Mouse (Mus musculus) embryonic facial prominence, embryonic 12.5 days (tissue): ENCODE measurements around the gene Aurka. TPM values are rescaled to one million over a fixed set of nuclear protein-coding genes. Genes with fewer than 3 reads are reported as not detected.

Experiments used
- ATAC-seq: fragments of 200-750 bp; cut with Nextera tagmentation; 2 replicates; pipeline ENCODE4 v1.8.0; 2017; ENCODE audit not compliant: insufficient number of reproducible peaks, insufficient read depth, low FRiP score, low TSS enrichment
- H3K27ac ChIP-seq: fragments of 300-500 bp; sonication (generic); 2 replicates; pipeline ENCODE4 v1.5.1; 2016; ENCODE audit warnings: mild to moderate bottlenecking
- H3K27me3 ChIP-seq: fragments of 300-500 bp; sonication (generic); 2 replicates; pipeline ENCODE4 v1.6.1; 2016; ENCODE audit warnings: mild to moderate bottlenecking, moderate library complexity
- H3K36me3 ChIP-seq: fragments of 300-500 bp; sonication (generic); 2 replicates; pipeline ENCODE4 v1.6.1; 2016; ENCODE audit warnings: mild to moderate bottlenecking
- H3K4me1 ChIP-seq: fragments of 300-500 bp; sonication (generic); 2 replicates; pipeline ENCODE4 v1.6.1; 2016
- H3K4me2 ChIP-seq: fragments of 300-500 bp; sonication (generic); replicated peaks from 2 replicates; pipeline ENCODE4 v1.6.1; 2016; ENCODE audit warnings: mild to moderate bottlenecking, moderate library complexity
- H3K4me3 ChIP-seq: fragments of 300-500 bp; sonication (generic); 2 replicates; pipeline ENCODE4 v1.5.1; 2016; ENCODE audit warnings: mild to moderate bottlenecking
- H3K9ac ChIP-seq: fragments of 300-500 bp; sonication (generic); 2 replicates; pipeline ENCODE4 v1.6.1; 2016; ENCODE audit warnings: mild to moderate bottlenecking, moderate library complexity
- H3K9me3 ChIP-seq: fragments of 300-500 bp; sonication (generic); 2 replicates; pipeline ENCODE4 v1.6.1; 2016; ENCODE audit warnings: mild to moderate bottlenecking, moderate library complexity
- WGBS: fragments of 180-500 bp; shearing (Covaris S2); methylation state at CpG from one replicate; pipeline ENCODE4 v1.1.7; 2016; 5-methylcytosine and 5-hydroxymethylcytosine counted together
- polyA plus RNA-seq: library from polyadenylated mRNA; unstranded; fragments of >200 nt; fragmentation: Nextera tagmentation; extraction: Ambion mirVana; gene quantifications from 2 replicates; pipeline ENCODE4 v1.2.1, GENCODE M21; 2016

The Aurka gene
- polyA plus RNA-seq, 1 experiment from 2014 or later, result 131 TPM

DNA sequence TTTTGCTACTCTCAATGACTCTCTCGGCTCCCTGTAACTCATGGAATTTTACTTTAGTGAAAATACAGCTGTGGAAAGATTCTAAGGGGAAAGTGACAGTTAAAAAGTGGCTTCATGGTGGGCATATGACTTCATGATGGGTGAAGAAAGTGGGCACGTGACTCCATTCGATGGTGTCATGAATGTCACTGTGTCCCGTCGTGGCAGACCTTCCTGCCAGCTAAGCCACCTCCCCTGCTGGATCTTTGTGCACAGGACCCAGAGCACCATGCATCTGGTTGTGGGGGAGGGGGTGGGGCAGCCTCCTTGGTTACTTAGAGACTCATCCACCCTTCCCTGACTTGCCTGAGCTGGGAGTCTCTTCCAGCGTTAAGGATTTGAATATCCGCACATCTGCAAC, 33.9 kb upstream of the Aurka start:
- no peaks in the 10 kb centered on the region for H3K27me3 ChIP-seq
- H3K36me3 ChIP-seq, result no peaks in the 10 kb centered on the region
- H3K4me2 ChIP-seq, result no peak overlapping the region
- H3K4me3 ChIP-seq, result no peak overlapping the region
- H3K4me1 ChIP-seq, result no peaks in the 10 kb centered on the region
- no peak overlapping the region for H3K27ac ChIP-seq
- no peaks in the 10 kb centered on the region for H3K9me3 ChIP-seq
- WGBS, result 60% methylated on average over 7 of the region's 7 CpGs
- no peak overlapping the region for H3K9ac ChIP-seq
- no peak for ATAC-seq

DNA sequence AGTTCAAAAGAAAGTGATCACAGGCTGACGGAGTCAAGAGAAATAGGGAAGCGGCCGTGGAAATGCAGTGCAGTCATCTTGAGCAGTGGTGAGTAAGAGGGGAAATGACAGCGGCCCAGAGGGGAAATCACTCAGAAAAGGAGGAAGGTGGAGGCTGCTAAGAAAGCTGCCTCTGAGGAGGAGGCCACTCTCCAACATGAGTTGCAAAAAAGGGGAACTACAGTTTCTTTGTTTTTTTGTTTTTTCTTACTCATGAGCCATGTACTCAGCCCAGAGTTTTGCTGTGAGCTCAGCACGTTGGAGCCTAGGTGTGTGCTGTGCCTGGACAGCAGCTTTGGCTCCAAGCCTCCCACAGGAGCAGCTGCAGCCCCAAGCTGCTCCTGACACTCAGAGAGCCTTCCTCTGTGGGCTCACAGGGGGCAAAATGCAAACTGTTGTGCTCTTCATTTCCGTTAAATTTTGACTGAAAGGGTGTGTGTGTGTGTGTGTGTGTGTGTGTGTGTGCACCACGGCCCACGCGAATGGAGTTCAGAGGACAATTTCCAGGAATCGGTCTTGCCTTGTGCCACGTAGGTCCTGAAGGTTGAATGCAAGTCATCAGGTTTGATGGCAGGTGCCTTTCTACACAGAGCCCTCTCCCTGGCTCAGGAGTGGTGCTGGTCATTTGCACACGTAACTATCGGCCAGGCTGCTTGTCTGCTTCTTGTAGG, 30.9 kb upstream of the Aurka start:
- no peak overlapping the region for H3K4me3 ChIP-seq
- H3K9me3 ChIP-seq, result no peaks in the 10 kb centered on the region
- H3K4me1 ChIP-seq, result no peaks in the 10 kb centered on the region
- H3K36me3 ChIP-seq, result no peaks in the 10 kb centered on the region
- no peaks in the 10 kb centered on the region for H3K27me3 ChIP-seq
- WGBS, result 61% methylated on average over 13 of the region's 13 CpGs
- no peak for ATAC-seq
- H3K9ac ChIP-seq, result no peak overlapping the region
- H3K4me2 ChIP-seq, result no peak overlapping the region
- H3K27ac ChIP-seq, result no peak overlapping the region

DNA sequence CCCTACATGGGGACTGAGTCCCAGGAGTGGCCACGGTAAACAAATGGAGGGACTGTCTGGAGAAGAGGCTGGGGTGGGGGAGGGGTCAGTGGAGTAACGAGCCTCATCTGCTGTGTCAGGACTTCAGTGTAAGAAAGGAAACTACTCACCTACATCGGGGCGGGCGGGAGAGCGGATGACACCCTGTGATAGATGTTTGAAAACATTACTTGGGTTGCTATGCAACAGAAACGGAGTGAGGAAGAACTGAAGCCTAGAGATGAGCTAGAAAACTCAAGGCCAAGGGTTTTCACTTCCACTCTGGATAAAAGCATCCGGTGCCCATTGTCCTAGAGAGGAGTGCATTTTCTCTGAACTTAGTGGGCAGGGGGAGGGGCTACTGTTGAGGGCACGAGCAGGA, 29.6 kb upstream of the Aurka start:
- Histone ChIP-seq H3K4me2 (no peak overlapping the region), H3K4me1 (0 out of 2 replicates have a peak, but pooled peaks cover 4% of the 10 kb centered on the region), H3K27ac (no peak overlapping the region), H3K4me3 (no peak overlapping the region), H3K9me3 (no peaks in the 10 kb centered on the region), H3K36me3 (no peaks in the 10 kb centered on the region), H3K27me3 (no peaks in the 10 kb centered on the region), H3K9ac (no peak overlapping the region)
- WGBS, result 46% methylated on average over 9 of the region's 9 CpGs
- ATAC-seq, result no peak

DNA sequence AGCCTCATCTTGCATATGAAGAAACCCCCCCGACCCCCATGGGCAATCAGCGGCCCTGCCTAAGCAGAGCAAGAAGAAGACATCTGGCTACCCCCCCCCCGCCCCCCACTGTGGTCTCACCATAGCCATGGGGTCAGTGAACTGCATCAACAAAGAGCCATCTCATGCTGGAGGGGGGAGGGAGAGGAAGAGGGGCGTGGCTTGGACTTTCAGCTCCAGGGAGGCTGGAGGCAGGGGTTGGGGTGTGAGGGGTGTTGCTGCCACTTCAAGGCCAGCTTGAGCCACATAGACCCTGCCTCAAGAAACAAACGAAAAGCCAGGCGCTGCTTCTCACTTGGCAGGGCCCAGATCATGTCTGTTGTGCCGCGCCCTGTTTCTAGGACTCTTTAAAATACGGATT, 25.6 kb upstream of the Aurka start:
- WGBS, result 32% methylated on average over 9 of the region's 9 CpGs
- H3K4me3 ChIP-seq, result no peak overlapping the region
- no peak overlapping the region for H3K4me2 ChIP-seq
- ATAC-seq, result no peak
- H3K9me3 ChIP-seq, result no peaks in the 10 kb centered on the region
- no peak overlapping the region for H3K27ac ChIP-seq
- H3K36me3 ChIP-seq, result no peaks in the 10 kb centered on the region
- 0 out of 2 replicates have a peak, but pooled peaks cover 4% of the 10 kb centered on the region for H3K4me1 ChIP-seq
- H3K9ac ChIP-seq, result no peak overlapping the region
- no peaks in the 10 kb centered on the region for H3K27me3 ChIP-seq

DNA sequence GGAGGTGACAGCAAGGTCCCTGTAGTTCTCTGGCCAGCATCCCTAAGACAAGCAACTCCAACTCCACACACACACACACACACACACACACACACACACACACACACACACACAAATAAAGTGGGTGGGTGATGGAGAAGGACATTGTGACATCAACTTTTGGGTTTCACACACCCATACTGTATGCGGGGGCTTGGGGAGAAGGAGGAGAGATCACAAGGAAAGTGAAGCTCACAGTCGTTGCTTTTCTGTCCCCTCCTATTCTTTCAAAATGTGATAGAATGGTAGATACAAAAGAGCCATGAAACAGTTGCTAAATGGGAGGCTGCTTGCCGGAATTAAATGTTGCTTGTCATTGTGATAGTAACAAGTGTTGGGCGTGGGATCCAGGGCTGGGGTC, 24.3 kb upstream of the Aurka start:
- no peaks in the 10 kb centered on the region for H3K9me3 ChIP-seq
- ATAC-seq, result no peak
- 82% methylated on average over 4 of the region's 4 CpGs for WGBS
- no peak overlapping the region for H3K4me3 ChIP-seq
- H3K27me3 ChIP-seq, result no peaks in the 10 kb centered on the region
- H3K9ac ChIP-seq, result no peak overlapping the region
- no peak overlapping the region for H3K4me2 ChIP-seq
- no peaks in the 10 kb centered on the region for H3K36me3 ChIP-seq
- H3K4me1 ChIP-seq, result 0 out of 2 replicates have a peak, but pooled peaks cover 4% of the 10 kb centered on the region
- H3K27ac ChIP-seq, result no peak overlapping the region

DNA sequence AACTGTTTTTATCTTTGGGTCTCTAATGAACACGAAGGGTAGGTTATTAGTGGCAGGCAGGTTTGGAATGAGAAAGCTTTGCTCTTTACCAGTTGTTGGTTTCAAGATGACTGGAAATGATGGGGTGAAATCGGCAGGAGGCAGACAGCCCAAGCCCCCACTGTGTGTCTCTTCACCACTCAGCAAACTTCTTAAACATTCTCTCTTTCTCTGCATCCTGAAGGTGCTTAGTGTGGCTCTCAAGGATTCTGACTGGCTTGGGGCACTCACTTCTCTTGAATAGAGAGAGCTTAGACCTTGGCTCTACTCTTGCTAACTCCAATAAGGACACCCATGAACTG, 23.7 kb upstream of the Aurka start:
- no peaks in the 10 kb centered on the region for H3K9me3 ChIP-seq
- H3K4me2 ChIP-seq, result no peak overlapping the region
- 73% methylated on average over 2 of the region's 2 CpGs for WGBS
- no peaks in the 10 kb centered on the region for H3K27me3 ChIP-seq
- no peaks in the 10 kb centered on the region for H3K36me3 ChIP-seq
- no peak for ATAC-seq
- H3K9ac ChIP-seq, result no peak overlapping the region
- no peak overlapping the region for H3K27ac ChIP-seq
- 0 out of 2 replicates have a peak, but pooled peaks cover 4% of the 10 kb centered on the region for H3K4me1 ChIP-seq
- no peak overlapping the region for H3K4me3 ChIP-seq

DNA sequence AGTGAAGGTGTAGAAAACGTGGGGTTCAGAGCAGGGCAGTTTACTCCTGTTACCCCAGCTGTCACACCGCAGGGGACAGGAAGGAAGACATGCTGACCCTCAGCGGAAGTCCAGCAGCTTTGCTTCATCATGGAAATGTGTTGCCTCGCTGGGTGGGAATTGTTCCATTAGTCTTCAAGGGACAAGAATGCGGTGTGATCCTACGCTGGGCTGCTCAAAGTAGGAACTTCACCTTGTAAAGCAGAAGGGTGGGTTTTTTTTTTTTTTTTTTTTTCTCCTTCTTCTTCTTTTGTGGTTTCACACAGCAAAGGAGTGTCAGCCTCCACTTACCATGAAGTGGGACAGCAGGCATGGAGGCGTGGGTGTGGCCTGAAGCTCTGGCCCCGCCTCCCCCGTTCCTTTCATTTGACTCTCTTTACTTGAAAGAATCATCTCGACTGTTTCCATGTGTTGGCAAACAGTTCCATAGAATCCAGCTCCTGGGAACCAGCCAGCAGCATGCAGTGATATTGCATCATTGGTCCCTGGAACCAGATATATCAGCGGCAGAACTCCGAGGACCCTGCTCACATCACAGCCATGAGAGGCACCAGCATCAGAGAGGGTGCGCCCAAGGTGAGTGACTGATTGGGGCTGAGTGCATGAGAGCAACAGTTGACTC, 23.2 kb upstream of the Aurka start, which contains the start of gene Cass4:
TSS of gene Cass4 (plus strand) at position 404 of the 661 bp plus-strand sequence.
- no peak within 1 kb of the TSS for H3K27ac ChIP-seq
- no peak within 1 kb of the TSS for H3K4me3 ChIP-seq
- H3K4me1 ChIP-seq, result 0 out of 2 replicates have a peak, but pooled peaks cover 4% of the 10 kb centered on the region
- no peaks in the 10 kb centered on the region for H3K9me3 ChIP-seq
- H3K9ac ChIP-seq, result no peak within 1 kb of the TSS
- 39% methylated on average over 13 of the region's 13 CpGs for WGBS
- no peaks in the 10 kb centered on the region for H3K27me3 ChIP-seq
- no peak within 1 kb of the TSS for H3K4me2 ChIP-seq
- H3K36me3 ChIP-seq, result no peaks in the 10 kb centered on the region
- ATAC-seq, result no peak

DNA sequence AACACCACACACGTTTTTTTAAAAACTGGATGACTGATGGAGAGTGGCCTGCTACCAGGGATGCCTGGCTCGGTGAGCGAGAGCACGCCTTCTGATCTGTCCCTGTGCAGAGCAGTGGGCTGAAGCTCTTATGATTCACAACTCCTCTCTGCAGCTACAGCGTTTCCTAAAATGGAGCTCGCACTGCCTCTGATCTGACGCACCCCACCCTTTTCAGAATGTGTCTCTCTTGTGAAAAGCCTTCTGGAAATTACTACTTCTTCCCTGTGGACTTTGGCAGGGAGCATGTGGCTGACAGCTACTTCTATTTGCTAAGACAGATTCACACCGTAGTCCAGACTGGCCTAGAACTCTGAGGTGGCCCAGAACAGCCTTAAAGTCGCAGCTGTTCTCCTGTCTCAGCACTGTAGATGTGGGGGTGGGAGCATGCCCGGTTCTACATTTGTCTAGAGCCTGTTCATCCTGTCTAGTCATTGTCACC, 21.7 kb upstream of the Aurka start:
- Histone ChIP-seq H3K4me1 (0 out of 2 replicates have a peak, but pooled peaks cover 4% of the 10 kb centered on the region), H3K9ac (no peak overlapping the region), H3K36me3 (no peaks in the 10 kb centered on the region), H3K27me3 (no peaks in the 10 kb centered on the region), H3K4me2 (no peak overlapping the region), H3K9me3 (no peaks in the 10 kb centered on the region), H3K27ac (no peak overlapping the region), H3K4me3 (no peak overlapping the region)
- 72% methylated on average over 10 of the region's 10 CpGs for WGBS
- no peak for ATAC-seq

DNA sequence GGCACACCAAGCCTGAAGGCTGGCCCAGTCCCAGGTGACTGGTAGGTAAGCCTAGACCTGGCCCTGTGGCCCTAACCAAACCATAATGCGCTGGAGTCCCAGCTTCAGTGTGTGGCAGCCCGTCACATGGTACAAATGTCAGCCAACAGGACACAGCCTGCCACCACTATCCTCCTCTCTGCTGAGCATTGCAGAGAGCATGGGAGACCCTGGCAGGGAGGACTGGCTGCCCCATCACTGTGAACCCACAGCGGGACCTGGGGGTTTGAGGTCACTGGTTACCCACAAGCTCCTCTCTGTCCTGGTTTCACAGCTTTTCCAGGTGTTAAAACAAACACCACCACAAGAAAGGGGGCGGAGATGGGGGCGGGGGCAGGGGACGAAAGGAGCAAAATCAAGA, 20.0 kb upstream of the Aurka start:
- no peaks in the 10 kb centered on the region for H3K27me3 ChIP-seq
- H3K4me1 ChIP-seq, result no peaks in the 10 kb centered on the region
- H3K4me2 ChIP-seq, result no peak overlapping the region
- H3K4me3 ChIP-seq, result no peak overlapping the region
- no peak for ATAC-seq
- no peak overlapping the region for H3K27ac ChIP-seq
- 38% methylated on average over 6 of the region's 6 CpGs for WGBS
- no peaks in the 10 kb centered on the region for H3K9me3 ChIP-seq
- H3K36me3 ChIP-seq, result no peaks in the 10 kb centered on the region
- H3K9ac ChIP-seq, result no peak overlapping the region

DNA sequence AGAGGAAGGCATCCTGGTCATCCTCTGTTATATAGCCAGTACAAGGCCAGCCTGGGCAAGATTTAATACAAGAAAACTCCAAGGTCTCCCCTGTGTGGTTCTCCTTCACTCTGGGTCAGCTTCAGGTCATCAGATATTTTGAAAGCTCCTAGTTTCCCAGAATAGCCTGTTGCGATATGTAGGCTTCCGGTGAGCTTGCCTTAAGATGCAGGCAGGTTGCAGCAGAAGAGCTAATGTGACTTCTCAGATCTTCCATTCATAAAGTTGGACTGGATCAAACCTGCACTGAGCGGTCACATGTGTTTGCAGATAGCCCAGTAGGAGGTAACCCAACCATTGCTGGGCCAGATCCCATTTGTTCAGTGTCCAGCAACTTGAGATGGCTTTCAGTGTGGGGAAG, 14.4 kb upstream of the Aurka start:
- H3K27ac ChIP-seq, result no peak overlapping the region
- ATAC-seq, result no peak
- no peaks in the 10 kb centered on the region for H3K9me3 ChIP-seq
- no peak overlapping the region for H3K4me3 ChIP-seq
- 91% methylated on average over 3 of the region's 3 CpGs for WGBS
- H3K36me3 ChIP-seq, result peaks cover 28% of the 10 kb centered on the region
- no peaks in the 10 kb centered on the region for H3K27me3 ChIP-seq
- H3K9ac ChIP-seq, result no peak overlapping the region
- no peaks in the 10 kb centered on the region for H3K4me1 ChIP-seq
- H3K4me2 ChIP-seq, result no peak overlapping the region

DNA sequence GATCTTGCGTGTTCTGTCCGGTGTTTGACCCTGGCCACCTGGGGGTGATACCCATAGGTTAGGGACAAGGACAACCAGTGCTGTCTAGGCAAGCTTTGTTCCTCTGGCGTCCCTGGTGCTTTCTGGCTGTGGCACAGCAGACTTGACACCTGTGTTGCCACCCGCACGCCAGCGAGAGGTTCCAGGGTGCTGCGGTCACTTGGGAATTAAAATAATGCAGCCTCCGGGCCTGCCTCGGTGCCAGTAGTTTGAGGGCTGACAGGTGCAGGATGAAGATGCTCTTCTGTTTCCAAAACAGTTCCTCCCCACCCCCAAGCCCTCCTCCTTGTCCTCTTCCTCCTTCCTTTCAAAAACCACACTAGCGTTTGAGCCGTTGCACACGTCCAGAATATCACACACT, 11.6 kb upstream of the Aurka start:
- Histone ChIP-seq H3K4me3 (no peak overlapping the region), H3K27me3 (no peaks in the 10 kb centered on the region), H3K27ac (no peak overlapping the region), H3K9me3 (no peaks in the 10 kb centered on the region), H3K4me1 (no peaks in the 10 kb centered on the region), H3K36me3 (peaks cover 56% of the 10 kb centered on the region), H3K4me2 (no peak overlapping the region), H3K9ac (no peak overlapping the region)
- ATAC-seq, result no peak
- WGBS, result 91% methylated on average over 12 of the region's 12 CpGs

DNA sequence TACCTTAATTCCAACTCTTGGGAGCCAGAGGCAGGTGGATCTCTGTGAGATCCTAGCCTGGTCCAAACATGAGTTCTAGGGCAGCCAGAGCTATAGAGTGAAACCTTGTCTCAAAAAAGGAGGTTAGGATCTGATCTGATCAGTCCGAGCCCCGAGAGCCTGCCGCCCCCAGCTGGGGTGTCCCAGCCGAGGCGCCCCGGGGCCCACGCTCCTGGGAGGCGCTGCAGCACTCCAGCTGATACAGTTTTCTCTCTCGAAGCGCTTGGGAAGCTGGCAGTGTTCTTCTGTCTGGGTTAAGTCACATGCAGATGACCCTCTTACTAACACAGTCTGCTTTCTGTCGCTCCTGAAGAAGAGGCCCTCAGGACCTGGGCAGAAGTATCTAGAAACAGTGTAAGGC, 11.0 kb upstream of the Aurka start:
- Histone ChIP-seq H3K27me3 (no peaks in the 10 kb centered on the region), H3K9me3 (no peaks in the 10 kb centered on the region), H3K4me2 (no peak overlapping the region), H3K4me3 (no peak overlapping the region), H3K4me1 (no peaks in the 10 kb centered on the region), H3K9ac (no peak overlapping the region), H3K36me3 (peaks cover 62% of the 10 kb centered on the region), H3K27ac (no peak overlapping the region)
- no peak for ATAC-seq
- 96% methylated on average over 11 of the region's 11 CpGs for WGBS
